Mouse (Mus musculus): ENCODE measurements around the gene Hydin.
"Not testable (repeated sequence)": the region's sequence is repeated elsewhere in the genome, so short reads cannot be mapped to it uniquely, and the experiment has no call there.

The Hydin gene

GRCm38 (mm10) chr8:110266741-110267140 lies at the start of gene Hydin:
Gene Hydin, plus strand, starts transcription at chr8:110266977.
- DNase-seq (ENCODE audit: low read depth, low spot score), result no peak

DNA sequence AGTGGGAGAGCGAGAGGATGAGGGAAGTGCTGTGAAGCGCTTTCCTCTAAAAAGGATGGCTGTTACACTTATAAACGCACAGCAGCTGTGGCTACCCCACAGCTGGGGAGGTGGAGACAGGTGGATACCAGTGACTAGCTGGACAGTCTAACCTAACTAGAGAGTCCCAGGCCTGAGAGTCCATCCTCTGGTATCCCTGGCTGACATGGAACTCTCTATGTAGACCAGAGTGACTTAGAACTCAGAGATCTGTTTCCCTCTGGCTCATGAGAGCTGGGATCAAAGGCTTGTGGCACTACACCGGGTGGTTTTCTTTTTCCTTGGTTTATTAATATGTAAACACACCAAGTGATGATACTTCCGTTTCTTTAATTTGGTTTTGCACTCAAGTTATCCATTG lies 49.6 kb upstream of the Hydin start:
- DNase-seq (ENCODE audit: low read depth, low spot score), result no peak

- peak; percentile 98 for DNase-seq (ENCODE audit: low read depth, low spot score)
Measured at GRCm38 (mm10) chr8:110217681-110218131, 49.1 kb upstream of the Hydin start.

- DNase-seq (ENCODE audit: low read depth, low spot score), result peak; percentile 50
Measured at GRCm38 (mm10) chr8:110218511-110218910, 48.3 kb upstream of the Hydin start.

GRCm38 (mm10) chr8:110220936-110221335 lies 45.8 kb upstream of the Hydin start:
- no peak for DNase-seq (ENCODE audit: low read depth, low spot score)

- DNase-seq (ENCODE audit: low read depth, low spot score), result no peak
Measured at GRCm38 (mm10) chr8:110230803-110231202, 36.0 kb upstream of the Hydin start.

GRCm38 (mm10) chr8:110242278-110243177 lies 24.2 kb upstream of the Hydin start:
- no peak for DNase-seq (ENCODE audit: low read depth, low spot score)

- DNase-seq (ENCODE audit: low read depth, low spot score), result no peak
Measured at GRCm38 (mm10) chr8:110244566-110244965, 22.2 kb upstream of the Hydin start.

DNA sequence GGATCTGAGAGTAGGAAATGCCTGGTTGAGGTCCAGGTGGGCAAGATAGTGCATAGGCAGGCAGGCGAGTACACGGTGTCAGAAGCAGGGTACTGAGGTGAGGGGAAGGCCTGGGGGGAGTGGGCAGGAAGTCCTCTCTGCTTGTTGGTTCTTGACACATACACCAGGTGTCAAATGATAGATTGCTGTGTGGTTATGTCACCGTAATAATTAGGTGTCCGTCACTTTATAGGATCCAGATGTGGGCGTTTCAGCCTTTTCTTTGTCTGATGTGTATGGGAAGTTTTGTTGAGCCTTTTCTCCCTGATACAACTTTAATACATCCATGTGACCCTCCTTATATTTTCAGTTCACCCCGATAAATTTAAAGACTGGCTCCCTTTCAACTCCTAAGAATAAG lies 19.5 kb upstream of the Hydin start:
- no peak for DNase-seq (ENCODE audit: low read depth, low spot score)

- no peak for DNase-seq (ENCODE audit: low read depth, low spot score)
Measured at GRCm38 (mm10) chr8:110253986-110254385, 12.8 kb upstream of the Hydin start.

DNA sequence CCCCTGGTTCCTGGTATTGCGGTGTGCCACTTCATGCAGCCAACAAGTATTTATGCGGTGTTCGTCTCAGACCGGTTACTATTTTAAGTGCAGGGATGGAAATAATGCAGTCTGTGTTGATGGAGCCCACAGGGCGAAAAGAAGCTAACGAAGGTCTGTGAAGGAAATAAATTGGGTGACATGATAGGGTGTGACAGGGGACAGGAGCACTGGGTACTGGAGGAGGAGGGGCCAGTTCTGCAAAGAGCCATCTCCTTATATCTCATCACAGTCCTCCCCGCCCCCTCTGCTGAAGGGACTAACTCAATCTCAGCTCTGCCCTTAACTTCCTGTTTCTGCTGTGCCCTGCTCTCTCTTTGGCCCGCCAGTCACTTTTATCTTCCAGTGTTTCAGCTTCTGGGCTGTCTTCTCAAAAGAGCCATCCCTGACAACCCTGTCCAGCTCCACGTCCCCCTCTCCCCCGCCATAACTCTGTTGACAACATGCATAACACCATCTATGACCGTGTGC lies 926 bp upstream of the Hydin start:
- DNase-seq (ENCODE audit: low read depth, low spot score), result peak; percentile 83

GRCm38 (mm10) chr8:110267268-110267667 lies 491 bp downstream of the Hydin start:
- no peak for DNase-seq (ENCODE audit: low read depth, low spot score)

DNA sequence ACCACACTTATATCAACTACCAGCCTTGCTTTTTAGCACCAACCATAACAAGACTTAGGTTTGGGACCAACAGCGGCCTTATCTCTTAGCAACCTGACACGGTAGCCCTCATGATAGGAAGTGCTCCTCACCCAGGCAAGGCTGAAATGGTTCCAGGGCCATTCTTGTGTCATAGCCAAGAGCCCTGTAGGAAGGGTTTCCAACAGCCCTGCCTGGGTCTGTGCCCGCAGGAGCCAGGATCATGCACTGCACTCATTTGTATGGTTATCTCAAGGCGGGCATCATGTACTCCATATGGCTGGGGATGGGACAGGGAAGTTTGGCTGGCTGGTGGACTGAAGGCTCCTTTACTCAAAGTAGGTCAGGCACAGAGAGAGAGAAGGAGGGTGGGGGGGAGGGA lies 3.9 kb downstream of the Hydin start:
- DNase-seq (ENCODE audit: low read depth, low spot score), result no peak

GRCm38 (mm10) chr8:110273394-110273793 lies 6.6 kb downstream of the Hydin start:
- DNase-seq (ENCODE audit: low read depth, low spot score), result peak; percentile 24

DNA sequence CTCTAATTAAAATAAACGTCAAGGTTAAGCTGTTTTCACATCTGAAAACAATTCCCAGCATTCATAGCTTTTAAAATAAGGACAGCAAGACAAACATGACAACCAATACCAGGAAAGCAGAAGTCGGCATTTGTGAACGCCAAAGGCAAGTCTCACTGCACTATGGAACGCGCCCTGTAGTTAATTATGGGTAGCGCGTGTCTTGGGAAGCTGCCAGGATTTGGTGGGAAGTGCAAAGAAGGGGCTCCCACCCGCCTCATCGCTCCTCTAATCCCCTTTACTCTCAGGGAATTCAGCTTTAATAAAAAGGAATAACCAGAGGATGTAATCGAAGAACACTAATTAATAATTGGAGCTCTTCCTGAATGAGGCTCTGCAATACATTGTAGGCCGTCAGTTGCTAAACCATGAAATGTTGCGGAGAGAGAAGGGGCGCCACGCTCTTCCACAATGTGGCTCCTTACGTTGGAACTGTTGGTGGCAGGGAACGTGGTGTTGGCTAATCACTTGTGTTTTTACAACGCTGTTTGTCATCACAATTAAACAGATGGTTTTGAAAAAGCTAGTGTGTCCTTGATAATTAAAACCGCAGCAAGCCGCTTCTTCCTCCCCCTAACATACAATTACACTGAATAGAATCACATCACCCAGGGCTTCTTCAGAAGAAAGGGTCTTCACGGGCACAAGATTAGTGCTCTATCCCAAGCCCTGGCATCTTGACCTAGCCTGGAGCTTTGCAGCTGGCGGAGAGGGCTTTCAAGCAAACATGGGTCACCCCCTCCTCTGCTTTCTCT lies 8.9 kb downstream of the Hydin start:
- no peak for DNase-seq (ENCODE audit: low read depth, low spot score)

- no peak for DNase-seq (ENCODE audit: low read depth, low spot score)
Measured at GRCm38 (mm10) chr8:110276259-110276560, 9.4 kb downstream of the Hydin start.

- DNase-seq (ENCODE audit: low read depth, low spot score), result no peak
Measured at GRCm38 (mm10) chr8:110312715-110313114, 45.9 kb downstream of the Hydin start.

DNA sequence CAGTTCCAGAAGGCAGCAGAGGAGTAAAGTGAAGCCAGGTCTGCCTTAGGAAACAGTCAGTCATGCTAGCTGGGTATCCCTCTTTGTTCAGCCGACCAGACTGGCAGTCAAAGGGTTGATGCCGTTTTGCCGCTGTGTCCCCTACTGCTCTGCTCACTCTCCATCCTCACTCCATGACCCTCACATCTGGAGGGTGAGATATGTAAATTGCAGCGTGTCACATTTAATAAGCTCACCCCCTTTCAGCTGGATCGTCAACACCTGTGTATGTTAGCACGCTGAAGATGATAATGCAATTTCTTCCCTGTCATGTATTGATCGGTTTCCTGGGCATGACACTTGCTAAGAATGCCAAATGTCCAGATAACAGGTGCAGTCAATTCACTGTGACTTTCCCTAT lies 49.0 kb downstream of the Hydin start:
- no peak for DNase-seq (ENCODE audit: low read depth, low spot score)

DNA sequence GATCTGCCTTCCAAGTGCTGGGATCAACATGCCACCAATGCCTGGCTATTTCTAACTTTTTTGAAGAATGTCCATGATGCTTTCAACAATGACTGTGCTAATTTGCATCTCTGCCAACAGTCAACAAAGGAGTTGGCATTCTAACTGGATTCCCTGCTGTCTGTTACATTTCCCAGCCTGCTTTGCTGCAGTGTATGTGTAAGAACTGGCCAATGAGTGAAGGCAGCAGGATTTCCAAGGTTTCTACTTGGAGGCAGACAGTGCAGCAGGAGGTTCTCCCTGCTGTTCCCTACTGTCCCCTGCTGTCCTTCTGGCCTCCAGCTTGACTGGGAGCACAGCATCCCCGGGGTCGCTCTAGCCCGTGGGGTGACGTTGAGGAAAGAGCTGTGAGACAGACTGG lies 52.8 kb downstream of the Hydin start:
- no peak for DNase-seq (ENCODE audit: low read depth, low spot score)

DNA sequence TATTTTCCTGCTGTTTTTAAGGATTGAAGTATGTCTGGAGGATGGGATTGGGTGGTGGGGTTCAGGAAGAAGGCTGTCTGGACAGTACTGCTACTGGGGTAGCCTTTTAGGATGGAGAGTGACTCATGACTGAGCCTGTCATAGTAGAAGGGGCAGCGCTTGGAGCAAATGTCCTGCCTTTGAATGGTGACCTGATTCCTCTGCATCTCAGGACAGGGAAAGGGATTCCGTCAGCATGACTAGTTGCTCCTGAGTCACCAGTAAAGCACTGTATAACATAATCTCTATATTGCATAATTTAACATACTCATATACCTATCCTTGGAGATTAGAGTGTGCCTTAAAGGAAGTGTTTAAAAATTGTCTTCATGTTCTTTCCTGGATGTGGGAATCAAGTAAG lies 54.7 kb downstream of the Hydin start:
- DNase-seq (ENCODE audit: low read depth, low spot score), result no peak

GRCm38 (mm10) chr8:110323981-110324574 lies 57.3 kb downstream of the Hydin start:
- no peak for DNase-seq (ENCODE audit: low read depth, low spot score)

DNA sequence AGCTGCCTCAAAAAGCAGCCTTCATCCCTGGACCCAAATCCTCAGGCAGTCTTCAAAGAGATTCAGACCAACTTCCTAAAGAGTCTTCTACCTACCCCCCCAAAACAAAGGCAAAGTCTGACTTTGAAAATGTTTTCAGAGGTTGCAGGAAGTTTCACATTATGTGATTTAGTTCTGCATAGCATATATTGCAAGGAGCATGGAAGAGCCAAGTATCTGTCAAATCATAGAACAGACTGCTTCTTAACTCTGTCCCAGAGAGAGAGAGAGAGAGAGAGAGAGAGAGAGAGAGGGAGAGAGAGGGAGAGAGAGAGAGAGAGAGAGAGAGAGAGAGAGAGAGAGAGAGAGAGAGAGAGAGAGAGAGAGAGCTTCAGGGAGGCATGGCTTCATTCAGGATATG lies 60.3 kb downstream of the Hydin start:
- DNase-seq (ENCODE audit: low read depth, low spot score), result not testable (repeated sequence)
